Mouse (Mus musculus): ENCODE results near the gene Rassf5. TPM values are rescaled to one million over a fixed set of nuclear protein-coding genes. Genes with fewer than 3 reads are reported as not detected.
A peak's percentile ranks its signal among the peaks of the same experiment; 100 is the strongest.

Gene Rassf5
- polyA plus RNA-seq, 1 experiment = 9.8 TPM

GRCm38 (mm10) chr1:131199118-131199821, 45.8 kb downstream of the Rassf5 start:
- Histone ChIP-seq H3K4me2 (ENCODE audit: low read depth) (no peak overlapping the region), H3K36me3 (ENCODE audit: control insufficient read depth, insufficient read depth) (peaks cover 3% of the 10 kb centered on the region), H3ac (ENCODE audit: control insufficient read depth, insufficient read length) (no peak overlapping the region), H3K79me2 (ENCODE audit: control insufficient read depth, insufficient read depth) (no peaks in the 10 kb centered on the region), H3K4me3 (no peak overlapping the region), H3K27me3 (ENCODE audit: control insufficient read depth, insufficient read depth, insufficient read length) (no peaks in the 10 kb centered on the region)
- TF ChIP-seq TCF12 (IDR thresholded peaks at IDR 0.05; ENCODE audit: insufficient read depth, poor library complexity, severe bottlenecking) = no peak
- TF ChIP-seq MYOG (IDR thresholded peaks at IDR 0.05; ENCODE audit: control insufficient read depth in 1 of 3, insufficient read depth in 1 of 3, insufficient read length in 2 of 3, low read depth in 2 of 3) = no peak

DNA sequence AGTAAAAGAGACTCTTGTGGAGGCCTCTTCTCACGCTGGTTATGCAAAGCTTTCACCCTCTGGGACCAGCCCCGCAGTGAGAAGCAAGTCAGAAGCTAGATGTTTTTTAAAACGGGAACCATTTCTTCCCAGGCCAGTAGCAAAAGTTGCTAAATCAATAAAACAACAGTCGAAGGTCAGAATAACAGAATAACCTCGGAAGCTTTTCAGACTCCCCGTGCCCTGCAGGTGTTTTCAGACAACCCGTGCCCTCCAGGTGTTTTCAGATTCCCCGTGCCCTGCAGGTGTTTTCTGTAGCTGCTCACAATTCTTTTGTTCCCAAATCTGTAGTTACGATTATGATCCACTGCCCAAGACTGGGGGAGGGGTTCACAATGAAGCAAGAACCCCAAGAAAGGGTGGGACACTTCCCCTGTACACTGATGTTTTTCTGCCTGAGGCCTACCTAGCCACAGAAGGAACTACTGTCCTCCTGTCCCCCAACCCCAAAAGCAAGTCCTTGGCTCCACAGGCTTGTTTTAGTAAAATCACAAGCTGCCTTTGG, 46.6 kb downstream of the Rassf5 start:
- Histone ChIP-seq H3K79me2 (ENCODE audit: control insufficient read depth, insufficient read depth) (no peaks in the 10 kb centered on the region), H3K27me3 (ENCODE audit: control insufficient read depth, insufficient read depth, insufficient read length) (no peaks in the 10 kb centered on the region), H3K4me3 (no peak overlapping the region), H3K36me3 (ENCODE audit: control insufficient read depth, insufficient read depth) (peaks cover 3% of the 10 kb centered on the region), H3K4me2 (ENCODE audit: low read depth) (no peak overlapping the region), H3ac (ENCODE audit: control insufficient read depth, insufficient read length) (no peak overlapping the region)
- TF ChIP-seq POLR2AphosphoS2 (IDR thresholded peaks at IDR 0.05; ENCODE audit: insufficient read length, low read depth) (no peak), CEBPB (IDR thresholded peaks at IDR 0.05; ENCODE audit: insufficient read depth, poor library complexity, severe bottlenecking) (no peak), USF1 (IDR thresholded peaks at IDR 0.05; ENCODE audit: low read depth) (no peak), REST (IDR thresholded peaks at IDR 0.05; ENCODE audit: insufficient read depth, insufficient read length) (no peak), TCF3 (IDR thresholded peaks at IDR 0.05; ENCODE audit: insufficient read length, low read depth) (no peak), TCF12 (IDR thresholded peaks at IDR 0.05; ENCODE audit: insufficient read depth, poor library complexity, severe bottlenecking) (no peak), POLR2A (IDR thresholded peaks at IDR 0.05; ENCODE audit: insufficient read length, low read depth) (no peak), E2F4 (IDR thresholded peaks at IDR 0.05; ENCODE audit: insufficient read depth) (no peak), MAX (IDR thresholded peaks at IDR 0.05; ENCODE audit: low read depth) (no peak), MYOD1 (IDR thresholded peaks at IDR 0.05; ENCODE audit: control insufficient read depth in 1 of 3, insufficient read length in 2 of 3, low read depth in 2 of 3) (no peak), MYOG (IDR thresholded peaks at IDR 0.05; ENCODE audit: control insufficient read depth in 1 of 3, insufficient read depth in 1 of 3, insufficient read length in 2 of 3, low read depth in 2 of 3) (no peak), SRF (IDR thresholded peaks at IDR 0.05; ENCODE audit: control insufficient read depth, insufficient read length, low read depth) (no peak)

DNA sequence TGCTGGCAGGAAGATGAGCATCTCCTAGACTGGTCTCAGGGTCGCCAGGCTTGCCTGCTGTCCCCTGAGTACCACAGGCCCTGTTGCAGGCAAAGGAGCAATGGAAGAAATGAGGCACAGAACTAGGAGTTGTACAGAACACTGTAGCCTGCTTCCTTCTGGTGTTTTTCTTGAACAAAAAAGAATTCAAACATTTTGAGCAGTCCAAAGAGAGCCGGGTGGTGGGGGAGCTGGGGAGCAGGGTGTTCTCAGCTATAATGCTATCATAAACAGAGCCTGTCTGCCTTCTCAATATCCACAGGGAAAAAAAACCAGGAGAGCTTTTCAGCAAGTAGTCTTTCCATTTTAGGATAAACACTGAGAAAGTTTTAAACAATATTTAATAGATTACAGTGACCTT, 49.0 kb downstream of the Rassf5 start:
- H3K4me2 ChIP-seq (ENCODE audit: low read depth) = no peak overlapping the region
- H3K36me3 ChIP-seq (ENCODE audit: control insufficient read depth, insufficient read depth) = peaks cover 3% of the 10 kb centered on the region
- H3ac ChIP-seq (ENCODE audit: control insufficient read depth, insufficient read length) = no peak overlapping the region
- H3K79me2 ChIP-seq (ENCODE audit: control insufficient read depth, insufficient read depth) = no peaks in the 10 kb centered on the region
- H3K27me3 ChIP-seq (ENCODE audit: control insufficient read depth, insufficient read depth, insufficient read length) = no peaks in the 10 kb centered on the region
- no peak overlapping the region for H3K4me3 ChIP-seq
- TF ChIP-seq REST (IDR thresholded peaks at IDR 0.05; ENCODE audit: insufficient read depth, insufficient read length) = no peak
- no peak for TF ChIP-seq MYOG (IDR thresholded peaks at IDR 0.05; ENCODE audit: control insufficient read depth in 1 of 3, insufficient read depth in 1 of 3, insufficient read length in 2 of 3, low read depth in 2 of 3)
- TF ChIP-seq SRF (IDR thresholded peaks at IDR 0.05; ENCODE audit: control insufficient read depth, insufficient read length, low read depth) = no peak
- no peak for TF ChIP-seq TCF12 (IDR thresholded peaks at IDR 0.05; ENCODE audit: insufficient read depth, poor library complexity, severe bottlenecking)

- H3K4me3 ChIP-seq = no peak overlapping the region
- no peak overlapping the region for H3K4me2 ChIP-seq (ENCODE audit: low read depth)
- no peak overlapping the region for H3ac ChIP-seq (ENCODE audit: control insufficient read depth, insufficient read length)
- no peaks in the 10 kb centered on the region for H3K79me2 ChIP-seq (ENCODE audit: control insufficient read depth, insufficient read depth)
- no peaks in the 10 kb centered on the region for H3K27me3 ChIP-seq (ENCODE audit: control insufficient read depth, insufficient read depth, insufficient read length)
- peak in 2 of 3 experiments; percentile 21 to 63 for TF ChIP-seq MYOD1 (IDR thresholded peaks at IDR 0.05; ENCODE audit: control insufficient read depth in 1 of 3, insufficient read length in 2 of 3, low read depth in 2 of 3)
- peak; percentile 4 for TF ChIP-seq TCF12 (IDR thresholded peaks at IDR 0.05; ENCODE audit: insufficient read depth, poor library complexity, severe bottlenecking)
- peak in 2 of 3 experiments; percentile 32 to 72 for TF ChIP-seq MYOG (IDR thresholded peaks at IDR 0.05; ENCODE audit: control insufficient read depth in 1 of 3, insufficient read depth in 1 of 3, insufficient read length in 2 of 3, low read depth in 2 of 3)
- no peak for TF ChIP-seq E2F4 (IDR thresholded peaks at IDR 0.05; ENCODE audit: insufficient read depth)
- peaks cover 3% of the 10 kb centered on the region for H3K36me3 ChIP-seq (ENCODE audit: control insufficient read depth, insufficient read depth)
Measured at GRCm38 (mm10) chr1:131195653-131196052, 49.4 kb downstream of the Rassf5 start.

GRCm38 (mm10) chr1:131193746-131194145, 51.3 kb downstream of the Rassf5 start:
- Histone ChIP-seq H3K36me3 (ENCODE audit: control insufficient read depth, insufficient read depth) (peaks cover 3% of the 10 kb centered on the region), H3K27me3 (ENCODE audit: control insufficient read depth, insufficient read depth, insufficient read length) (no peaks in the 10 kb centered on the region), H3ac (ENCODE audit: control insufficient read depth, insufficient read length) (no peak overlapping the region), H3K79me2 (ENCODE audit: control insufficient read depth, insufficient read depth) (no peaks in the 10 kb centered on the region), H3K4me2 (ENCODE audit: low read depth) (no peak overlapping the region), H3K4me3 (no peak overlapping the region)
- TF ChIP-seq POLR2AphosphoS2 (IDR thresholded peaks at IDR 0.05; ENCODE audit: insufficient read length, low read depth) (no peak), MYOD1 (IDR thresholded peaks at IDR 0.05; ENCODE audit: control insufficient read depth in 1 of 3, insufficient read length in 2 of 3, low read depth in 2 of 3) (no peak), E2F4 (IDR thresholded peaks at IDR 0.05; ENCODE audit: insufficient read depth) (no peak), REST (IDR thresholded peaks at IDR 0.05; ENCODE audit: insufficient read depth, insufficient read length) (no peak), MYOG (IDR thresholded peaks at IDR 0.05; ENCODE audit: control insufficient read depth in 1 of 3, insufficient read depth in 1 of 3, insufficient read length in 2 of 3, low read depth in 2 of 3) (no peak), USF1 (IDR thresholded peaks at IDR 0.05; ENCODE audit: low read depth) (no peak), TCF12 (IDR thresholded peaks at IDR 0.05; ENCODE audit: insufficient read depth, poor library complexity, severe bottlenecking) (no peak), MAX (IDR thresholded peaks at IDR 0.05; ENCODE audit: low read depth) (no peak), CEBPB (IDR thresholded peaks at IDR 0.05; ENCODE audit: insufficient read depth, poor library complexity, severe bottlenecking) (no peak)
